Mouse (Mus musculus) embryonic facial prominence, embryonic 12.5 days (tissue): ENCODE results near the gene Arhgef7. TPM values are rescaled to one million over a fixed set of nuclear protein-coding genes. Genes with fewer than 3 reads are reported as not detected.

ENCODE experiments used
- ATAC-seq: fragments of 200-750 bp; cut with Nextera tagmentation; 2 replicates; pipeline ENCODE4 v1.8.0; 2017; ENCODE audit not compliant: insufficient number of reproducible peaks, insufficient read depth, low FRiP score, low TSS enrichment
- H3K27ac ChIP-seq: fragments of 300-500 bp; sonication (generic); 2 replicates; pipeline ENCODE4 v1.5.1; 2016; ENCODE audit warnings: mild to moderate bottlenecking
- H3K27me3 ChIP-seq: fragments of 300-500 bp; sonication (generic); 2 replicates; pipeline ENCODE4 v1.6.1; 2016; ENCODE audit warnings: mild to moderate bottlenecking, moderate library complexity
- H3K36me3 ChIP-seq: fragments of 300-500 bp; sonication (generic); 2 replicates; pipeline ENCODE4 v1.6.1; 2016; ENCODE audit warnings: mild to moderate bottlenecking
- H3K4me1 ChIP-seq: fragments of 300-500 bp; sonication (generic); 2 replicates; pipeline ENCODE4 v1.6.1; 2016
- H3K4me2 ChIP-seq: fragments of 300-500 bp; sonication (generic); replicated peaks from 2 replicates; pipeline ENCODE4 v1.6.1; 2016; ENCODE audit warnings: mild to moderate bottlenecking, moderate library complexity
- H3K4me3 ChIP-seq: fragments of 300-500 bp; sonication (generic); 2 replicates; pipeline ENCODE4 v1.5.1; 2016; ENCODE audit warnings: mild to moderate bottlenecking
- H3K9ac ChIP-seq: fragments of 300-500 bp; sonication (generic); 2 replicates; pipeline ENCODE4 v1.6.1; 2016; ENCODE audit warnings: mild to moderate bottlenecking, moderate library complexity
- H3K9me3 ChIP-seq: fragments of 300-500 bp; sonication (generic); 2 replicates; pipeline ENCODE4 v1.6.1; 2016; ENCODE audit warnings: mild to moderate bottlenecking, moderate library complexity
- WGBS: fragments of 180-500 bp; shearing (Covaris S2); methylation state at CpG from one replicate; pipeline ENCODE4 v1.1.7; 2016; 5-methylcytosine and 5-hydroxymethylcytosine counted together
- polyA plus RNA-seq: library from polyadenylated mRNA; unstranded; fragments of >200 nt; fragmentation: Nextera tagmentation; extraction: Ambion mirVana; gene quantifications from 2 replicates; pipeline ENCODE4 v1.2.1, GENCODE M21; 2016

Arhgef7 gene
- polyA plus RNA-seq, 1 experiment from 2014 or later: 55.0 TPM

DNA sequence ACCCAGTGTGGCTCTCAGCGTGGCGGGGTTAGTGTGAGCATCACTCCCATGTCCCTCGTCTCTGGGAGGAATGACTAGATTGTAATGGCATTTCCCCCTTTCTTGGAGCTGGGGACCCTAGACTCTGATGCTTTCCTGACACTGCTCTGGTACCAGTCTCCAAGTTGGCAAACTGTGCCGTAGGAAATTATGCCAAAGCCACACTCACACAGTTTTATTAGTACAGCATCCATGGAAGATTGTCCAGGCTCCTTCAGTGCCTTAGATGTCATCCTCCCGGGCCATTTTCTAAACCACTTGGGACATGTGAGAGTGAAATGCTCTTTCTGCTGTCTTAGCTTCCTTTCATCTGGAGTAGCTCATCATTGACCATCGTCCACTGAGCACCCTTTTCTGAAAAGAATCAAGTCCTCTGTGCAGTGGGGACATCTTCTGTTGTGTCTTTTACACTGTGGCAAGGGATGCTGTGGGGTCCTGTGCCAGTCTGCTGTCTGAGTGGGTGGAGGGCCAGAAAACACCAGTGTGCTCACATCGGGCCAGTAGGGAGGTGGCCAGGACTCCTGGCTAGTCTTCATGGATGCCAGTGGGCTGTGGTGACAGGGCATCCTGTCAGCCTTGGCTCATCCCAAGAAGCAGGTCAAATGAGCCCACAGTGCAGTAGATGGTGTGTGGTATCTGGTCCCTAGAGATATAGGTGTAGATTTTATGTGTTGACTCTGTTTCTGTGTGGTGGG lies 56.5 kb downstream of the Arhgef7 start:
- Histone ChIP-seq H3K9me3 (no peaks in the 10 kb centered on the region), H3K4me3 (no peak overlapping the region), H3K36me3 (peaks cover 41% of the 10 kb centered on the region), H3K27ac (no peak overlapping the region), H3K4me1 (peaks cover 1% of the 10 kb centered on the region; the same call in 1 of the 2 replicates), H3K4me2 (no peak overlapping the region), H3K9ac (no peak overlapping the region), H3K27me3 (no peaks in the 10 kb centered on the region)
- 92% methylated on average over 7 of the region's 7 CpGs for WGBS
- no peak for ATAC-seq

DNA sequence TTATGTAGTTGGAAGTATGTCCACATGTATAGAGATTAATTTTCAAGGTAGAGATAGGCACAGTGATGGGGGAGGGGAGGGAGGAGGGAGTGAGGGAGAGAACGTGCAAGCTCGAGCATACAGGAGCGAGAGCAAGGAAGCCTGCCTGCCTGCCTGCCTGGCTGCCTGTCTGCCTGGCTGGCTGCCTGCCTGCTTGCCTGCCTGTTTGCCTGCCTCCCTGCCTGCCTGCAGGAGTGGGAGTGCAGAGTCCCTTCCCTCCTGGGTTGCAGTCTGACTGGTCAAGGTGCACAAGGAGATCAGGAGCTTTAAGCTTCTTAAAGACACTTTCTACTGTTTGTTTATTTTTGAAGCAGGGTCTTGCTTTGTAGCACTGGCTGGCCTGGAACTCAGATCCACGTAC lies 57.6 kb downstream of the Arhgef7 start:
- Histone ChIP-seq H3K27me3 (no peaks in the 10 kb centered on the region), H3K27ac (no peak overlapping the region), H3K4me2 (no peak overlapping the region), H3K4me1 (peaks cover 3% of the 10 kb centered on the region; the same call in 1 of the 2 replicates), H3K4me3 (no peak overlapping the region), H3K9me3 (no peaks in the 10 kb centered on the region), H3K9ac (no peak overlapping the region), H3K36me3 (peaks cover 41% of the 10 kb centered on the region)
- ATAC-seq: no peak
- 67% methylated on average over 4 of the region's 4 CpGs for WGBS

DNA sequence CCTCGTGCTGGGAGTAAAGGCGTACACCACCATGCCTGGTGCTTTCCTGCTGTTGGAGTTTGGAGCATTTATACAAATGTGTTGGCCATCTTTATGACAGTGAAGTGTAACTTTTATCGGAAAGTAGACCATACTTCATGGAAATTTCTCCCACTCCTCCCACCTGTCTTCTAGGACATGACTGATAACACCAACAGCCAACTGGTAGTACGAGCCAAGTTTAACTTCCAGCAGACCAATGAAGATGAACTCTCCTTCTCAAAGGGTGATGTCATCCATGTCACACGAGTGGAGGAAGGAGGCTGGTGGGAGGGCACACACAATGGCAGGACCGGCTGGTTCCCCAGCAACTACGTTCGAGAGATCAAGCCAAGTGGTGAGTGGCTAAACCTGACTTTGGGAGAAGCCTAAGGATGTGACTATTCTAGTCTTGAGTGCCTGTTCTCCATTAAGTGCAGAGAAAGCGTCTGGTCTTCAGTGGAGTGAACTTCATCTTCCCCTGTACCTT lies 58.1 kb downstream of the Arhgef7 start:
- H3K4me2 ChIP-seq: no peak overlapping the region
- 87% methylated on average over 9 of the region's 9 CpGs for WGBS
- no peaks in the 10 kb centered on the region for H3K27me3 ChIP-seq
- H3K4me3 ChIP-seq: no peak overlapping the region
- peaks cover 3% of the 10 kb centered on the region; the same call in 1 of the 2 replicates for H3K4me1 ChIP-seq
- peaks cover 42% of the 10 kb centered on the region for H3K36me3 ChIP-seq
- no peak overlapping the region for H3K9ac ChIP-seq
- H3K27ac ChIP-seq: no peak overlapping the region
- H3K9me3 ChIP-seq: no peaks in the 10 kb centered on the region
- ATAC-seq: no peak

DNA sequence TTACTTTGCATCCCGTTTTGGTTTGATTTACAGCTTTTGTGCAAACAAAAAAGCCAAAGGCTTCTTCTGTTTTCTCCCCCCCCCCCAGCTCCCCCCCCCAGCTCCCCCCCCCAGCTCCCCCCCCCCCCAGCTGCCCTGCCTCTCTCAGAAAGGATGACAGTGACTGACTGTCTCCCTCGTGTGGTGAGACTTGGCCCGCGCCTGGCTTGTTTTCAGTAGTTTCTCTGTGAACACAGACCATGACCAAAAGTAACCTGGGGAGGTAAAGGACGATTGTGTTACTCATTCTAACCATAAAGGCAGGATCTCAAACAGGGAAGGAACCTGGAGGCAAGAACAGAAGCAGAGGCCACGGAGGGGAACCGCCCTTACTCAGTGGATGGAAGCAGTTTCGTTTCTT lies 60.7 kb downstream of the Arhgef7 start:
- no peak for ATAC-seq
- WGBS: 54% methylated on average over 8 of the region's 8 CpGs
- Histone ChIP-seq H3K4me1 (peaks cover 3% of the 10 kb centered on the region; the same call in 1 of the 2 replicates), H3K36me3 (peaks cover 48% of the 10 kb centered on the region), H3K4me3 (no peak overlapping the region), H3K9ac (no peak overlapping the region), H3K27ac (no peak overlapping the region), H3K27me3 (no peaks in the 10 kb centered on the region), H3K9me3 (no peaks in the 10 kb centered on the region), H3K4me2 (no peak overlapping the region)

DNA sequence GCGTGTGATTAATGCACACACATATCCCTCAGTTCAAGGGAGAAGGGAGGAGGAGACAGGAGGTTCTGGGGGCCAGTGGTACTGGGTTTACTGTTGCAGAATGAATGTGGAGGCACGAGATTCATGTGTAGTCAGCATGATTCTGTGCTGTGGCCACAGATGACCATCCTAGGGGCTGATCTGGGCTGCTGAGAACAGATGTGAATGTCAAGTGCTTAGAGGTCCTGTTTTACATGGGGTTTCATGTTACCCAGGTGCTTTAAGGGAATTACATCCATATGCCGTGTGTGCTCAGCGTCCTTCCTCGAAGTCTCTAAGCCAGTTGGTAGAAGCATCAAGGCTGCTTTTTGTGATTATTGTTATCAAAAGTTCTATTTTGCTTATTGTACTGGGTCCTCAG lies 61.6 kb downstream of the Arhgef7 start:
- peaks cover 46% of the 10 kb centered on the region for H3K36me3 ChIP-seq

DNA sequence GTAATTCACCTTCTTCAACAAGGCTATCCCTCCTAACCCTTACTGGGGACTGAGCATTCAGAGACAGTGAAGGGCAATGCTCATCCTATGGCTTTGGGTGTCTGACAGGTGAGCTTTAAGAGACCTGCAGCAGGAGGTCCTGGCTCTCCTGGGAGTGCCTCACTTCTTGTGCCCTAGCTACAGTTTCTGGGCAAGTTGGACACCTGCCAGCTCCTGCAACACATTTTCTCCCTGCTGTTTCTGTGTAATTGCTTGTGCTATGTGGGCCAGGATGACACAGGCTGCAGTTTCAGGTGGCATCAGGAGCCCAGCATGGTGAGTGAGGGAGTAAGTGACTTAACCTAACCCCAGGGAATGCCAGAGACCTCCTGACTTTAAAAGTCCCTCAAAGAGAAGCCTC lies 67.4 kb downstream of the Arhgef7 start:
- Histone ChIP-seq H3K36me3 (peaks cover 56% of the 10 kb centered on the region), H3K4me1 (no peaks in the 10 kb centered on the region), H3K4me2 (no peak overlapping the region), H3K4me3 (no peak overlapping the region), H3K27me3 (no peaks in the 10 kb centered on the region), H3K27ac (no peak overlapping the region), H3K9me3 (no peaks in the 10 kb centered on the region), H3K9ac (no peak overlapping the region)
- ATAC-seq: no peak

More for the DNA sequence above, 61.6 kb downstream of the Arhgef7 start:
- no peaks in the 10 kb centered on the region for H3K27me3 ChIP-seq
- no peak overlapping the region for H3K27ac ChIP-seq
- H3K9ac ChIP-seq: no peak overlapping the region
- no peak for ATAC-seq
- H3K4me2 ChIP-seq: no peak overlapping the region
- 45% methylated on average over 5 of the region's 5 CpGs for WGBS
- no peak overlapping the region for H3K4me3 ChIP-seq
- peaks cover 3% of the 10 kb centered on the region; the same call in 1 of the 2 replicates for H3K4me1 ChIP-seq
- no peaks in the 10 kb centered on the region for H3K9me3 ChIP-seq

DNA sequence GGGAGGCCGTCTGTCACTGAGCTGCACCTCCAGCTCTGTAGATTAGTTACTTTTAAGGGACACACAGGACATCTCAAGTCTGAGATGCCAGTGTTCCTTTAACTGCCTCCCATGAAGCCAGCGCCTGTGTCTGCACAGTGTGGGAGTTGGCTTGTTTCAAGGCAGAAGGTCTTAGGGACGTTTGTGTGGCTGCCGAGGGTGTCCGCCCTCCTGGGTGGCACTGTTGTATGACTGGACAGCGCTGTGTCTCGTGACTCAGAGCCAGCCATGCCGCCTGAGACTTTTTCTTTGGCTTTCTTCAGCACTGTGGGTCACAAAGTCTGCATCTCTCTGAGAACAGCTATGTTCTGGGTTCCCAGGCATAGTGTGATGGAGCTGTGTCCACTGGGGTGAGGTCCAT lies 69.6 kb downstream of the Arhgef7 start:
- no peak for ATAC-seq
- H3K27ac ChIP-seq: no peak overlapping the region; the same call in 1 of the 2 replicates
- no peaks in the 10 kb centered on the region for H3K27me3 ChIP-seq
- H3K4me2 ChIP-seq: no peak overlapping the region
- no peak overlapping the region for H3K9ac ChIP-seq
- 80% methylated on average over 8 of the region's 8 CpGs for WGBS
- H3K4me3 ChIP-seq: no peak overlapping the region
- H3K4me1 ChIP-seq: no peaks in the 10 kb centered on the region
- no peaks in the 10 kb centered on the region for H3K9me3 ChIP-seq
- peaks cover 55% of the 10 kb centered on the region for H3K36me3 ChIP-seq

DNA sequence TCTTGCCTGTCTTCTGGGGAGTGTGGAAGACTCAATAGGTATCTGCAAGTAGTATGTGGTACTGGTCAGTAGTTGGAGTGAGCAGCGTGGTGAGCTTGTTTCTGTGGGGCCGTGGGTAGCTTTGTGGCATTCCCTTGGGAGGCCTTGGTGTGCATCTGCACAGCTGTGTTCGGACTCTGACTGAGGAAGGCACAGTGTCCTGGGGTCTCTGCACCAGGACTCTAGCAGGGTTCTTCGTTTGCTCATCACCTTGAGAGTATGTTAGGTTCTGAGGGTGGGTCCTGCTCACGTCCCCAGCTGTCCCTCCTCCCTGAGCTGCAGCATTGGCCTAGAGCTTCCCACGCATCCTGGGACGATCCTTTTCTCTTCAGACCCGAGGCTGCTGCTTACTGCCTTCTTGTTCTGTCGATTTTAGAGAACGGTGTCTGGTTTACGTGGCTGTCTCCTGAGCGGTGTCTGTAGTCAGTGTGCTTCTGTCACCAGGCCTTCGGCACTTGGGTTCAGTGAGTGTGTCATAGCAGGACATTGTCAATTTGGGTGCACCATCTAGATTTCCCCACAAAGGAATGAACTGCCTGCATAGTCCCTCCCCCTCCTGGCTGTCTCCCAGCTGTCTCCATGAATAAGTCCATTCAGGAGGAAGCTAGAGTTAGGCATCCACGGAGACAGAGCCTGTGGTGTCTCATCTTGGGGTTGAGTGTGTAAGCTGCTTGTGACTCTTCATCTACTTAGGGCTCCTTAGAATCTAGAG lies 70.4 kb downstream of the Arhgef7 start:
- Histone ChIP-seq H3K27me3 (no peaks in the 10 kb centered on the region), H3K4me1 (no peaks in the 10 kb centered on the region), H3K9ac (no peak overlapping the region), H3K36me3 (peaks cover 54% of the 10 kb centered on the region), H3K27ac (no peak overlapping the region), H3K4me3 (no peak overlapping the region), H3K9me3 (no peaks in the 10 kb centered on the region), H3K4me2 (no peak overlapping the region)
- 78% methylated on average over 14 of the region's 14 CpGs for WGBS
- 0 out of 2 replicates have a peak, but pooled peaks have one; percentile 28 for ATAC-seq

DNA sequence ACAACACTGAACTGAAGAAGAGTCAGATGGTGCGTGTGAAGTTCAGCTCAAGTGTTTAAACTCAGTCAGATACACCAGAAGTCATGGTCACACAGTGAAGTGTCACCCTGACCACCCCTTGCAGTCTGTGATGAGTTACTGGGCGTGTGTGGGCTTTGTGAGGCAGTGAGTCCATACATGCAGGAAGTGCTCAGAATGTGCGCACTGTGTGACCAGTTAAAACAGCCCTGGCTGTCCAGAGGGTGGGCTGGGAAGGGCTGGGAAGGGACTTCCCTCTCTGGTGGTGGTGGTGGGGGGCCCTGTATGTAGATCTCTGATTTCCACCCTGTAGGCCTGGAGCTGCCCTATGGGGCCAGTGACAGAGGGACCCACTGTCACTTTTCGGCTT lies 71.0 kb downstream of the Arhgef7 start:
- Histone ChIP-seq H3K4me3 (no peak overlapping the region), H3K4me2 (no peak overlapping the region), H3K9ac (no peak overlapping the region), H3K27me3 (no peaks in the 10 kb centered on the region), H3K27ac (no peak overlapping the region), H3K36me3 (peaks cover 55% of the 10 kb centered on the region), H3K4me1 (no peaks in the 10 kb centered on the region), H3K9me3 (no peaks in the 10 kb centered on the region)
- ATAC-seq: no peak
- 76% methylated on average over 4 of the region's 4 CpGs for WGBS

DNA sequence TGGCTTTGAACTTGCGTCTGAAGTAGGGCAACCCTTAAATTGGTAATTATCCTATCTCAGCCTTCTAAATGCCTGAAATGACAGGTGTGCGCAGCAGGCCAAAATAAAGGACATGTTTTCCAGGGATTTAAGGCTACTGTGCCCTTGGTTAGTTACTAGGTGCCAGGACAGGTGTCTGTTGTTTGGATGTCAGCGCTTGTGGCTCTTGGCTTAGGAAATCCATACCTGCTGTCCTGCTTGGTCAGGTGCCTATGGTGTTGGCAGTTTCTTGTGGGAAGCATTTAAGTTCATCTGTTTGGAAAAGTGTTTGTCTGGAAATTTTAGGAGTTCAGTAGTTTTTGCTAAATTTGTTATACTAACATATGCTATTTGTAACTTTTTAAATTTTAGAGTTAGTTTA lies 71.6 kb downstream of the Arhgef7 start:
- no peaks in the 10 kb centered on the region for H3K27me3 ChIP-seq
- ATAC-seq: no peak
- H3K36me3 ChIP-seq: peaks cover 56% of the 10 kb centered on the region
- no peak overlapping the region for H3K4me3 ChIP-seq
- H3K9me3 ChIP-seq: no peaks in the 10 kb centered on the region
- WGBS: 87% methylated on average over 3 of the region's 3 CpGs
- H3K9ac ChIP-seq: no peak overlapping the region
- H3K4me2 ChIP-seq: no peak overlapping the region
- no peaks in the 10 kb centered on the region for H3K4me1 ChIP-seq
- H3K27ac ChIP-seq: no peak overlapping the region

DNA sequence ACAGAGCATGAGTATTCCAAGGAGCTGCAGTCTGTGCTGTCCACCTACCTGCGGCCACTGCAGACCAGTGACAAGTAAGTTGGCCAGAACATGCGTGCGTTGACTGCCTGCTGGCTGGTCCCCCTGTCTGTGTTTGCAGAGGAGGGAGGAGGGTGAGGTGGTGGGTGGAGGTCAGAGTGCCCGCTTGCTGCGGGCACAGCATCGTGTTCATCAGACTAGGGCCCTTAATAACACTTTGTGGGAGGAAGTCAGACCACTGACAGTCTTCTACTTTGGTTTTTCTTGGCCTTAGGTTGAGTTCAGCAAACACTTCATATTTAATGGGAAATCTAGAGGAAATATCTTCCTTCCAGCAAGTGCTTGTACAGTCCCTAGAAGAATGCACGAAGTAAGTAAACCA lies 73.0 kb downstream of the Arhgef7 start:
- Histone ChIP-seq H3K4me2 (no peak overlapping the region), H3K9me3 (no peaks in the 10 kb centered on the region), H3K9ac (no peak overlapping the region), H3K36me3 (peaks cover 64% of the 10 kb centered on the region), H3K4me1 (no peaks in the 10 kb centered on the region), H3K27me3 (no peaks in the 10 kb centered on the region), H3K4me3 (no peak overlapping the region), H3K27ac (no peak overlapping the region)
- whole genome bisulfite sequencing: 90% methylated on average over 7 of the region's 7 CpGs
- no peak for ATAC-seq

DNA sequence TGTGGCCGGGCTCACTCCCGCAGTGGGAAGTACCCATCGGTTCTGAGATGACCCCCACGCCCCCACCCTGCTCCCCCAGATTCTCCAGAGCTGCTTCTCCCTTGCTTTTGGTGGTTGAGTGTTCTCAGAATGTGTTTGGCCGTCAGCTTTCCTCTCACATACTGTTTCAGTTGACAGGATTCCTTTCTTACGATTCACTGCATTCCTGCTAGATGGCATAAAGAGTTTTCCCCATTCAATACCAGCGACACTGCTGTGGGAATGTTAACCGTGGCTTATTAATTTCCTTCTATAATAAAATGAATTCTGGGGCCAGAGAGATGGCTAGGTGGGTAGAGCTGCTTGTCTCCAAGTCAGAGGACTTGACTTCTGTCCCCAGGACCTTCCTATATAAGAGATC lies 74.0 kb downstream of the Arhgef7 start:
- no peaks in the 10 kb centered on the region for H3K27me3 ChIP-seq
- no peaks in the 10 kb centered on the region for H3K4me1 ChIP-seq
- no peak overlapping the region for H3K27ac ChIP-seq
- WGBS: 80% methylated on average over 8 of the region's 8 CpGs
- H3K36me3 ChIP-seq: peaks cover 72% of the 10 kb centered on the region
- no peak overlapping the region for H3K4me2 ChIP-seq
- no peaks in the 10 kb centered on the region for H3K9me3 ChIP-seq
- H3K4me3 ChIP-seq: no peak overlapping the region
- ATAC-seq: no peak
- no peak overlapping the region for H3K9ac ChIP-seq
